Mouse (Mus musculus) CD4-positive, CD25-positive, alpha-beta regulatory T cell, adult 4 months (primary cell): ENCODE results near the gene Minar1. TPM values are rescaled to one million over a fixed set of nuclear protein-coding genes. Genes with fewer than 3 reads are reported as not detected.

Experiments used
- polyA plus RNA-seq, 2 experiments: library from polyadenylated mRNA; unstranded; fragments of 100-300 nt; shearing (Covaris generic); gene quantifications; one replicate each; pipeline ENCODE4 v1.2.1; 2017

The Minar1 gene
- polyA plus RNA-seq, 2 experiments from 2014 or later, result not detected

Other genes with a start within 250 kb of the Minar1 start
- gene Tmed3, start 81.9 kb upstream of the Minar1 start, polyA plus RNA-seq, result 10 to 100 TPM; 57.1 to 64.7 TPM
- gene Ankrd34c, start 115.3 kb upstream of the Minar1 start, polyA plus RNA-seq, result not detected